Mouse (Mus musculus) hindbrain, postnatal 0 days (tissue): ENCODE results near the gene Col24a1. TPM values are rescaled to one million over a fixed set of nuclear protein-coding genes. Genes with fewer than 3 reads are reported as not detected.

Experiments
- ATAC-seq: fragments of 200-750 bp; cut with Nextera tagmentation; 2 replicates; pipeline ENCODE4 v1.8.0; 2017; ENCODE audit warnings: mild to moderate bottlenecking, moderate TSS enrichment, moderate library complexity
- DNase-seq: peaks from one replicate; pipeline ENCODE4 v3.0.0-alpha.2; 2015; ENCODE audit warnings: low spot score
- H3K27ac ChIP-seq: fragments of 300-500 bp; sonication (generic); 2 replicates; pipeline ENCODE4 v1.5.1; 2014; ENCODE audit warnings: mild to moderate bottlenecking
- H3K27me3 ChIP-seq: fragments of 300-500 bp; sonication (generic); 2 replicates; pipeline ENCODE4 v1.6.1; 2014; ENCODE audit warnings: low read length, mixed read lengths; ENCODE audit not compliant: insufficient read depth
- H3K36me3 ChIP-seq: fragments of 300-500 bp; sonication (generic); 2 replicates; pipeline ENCODE4 v1.6.1; 2014; ENCODE audit warnings: low read length, mixed read lengths; ENCODE audit not compliant: insufficient read depth
- H3K4me1 ChIP-seq: fragments of 300-500 bp; sonication (generic); 2 replicates; pipeline ENCODE4 v1.6.1; 2014; ENCODE audit warnings: antibody characterized with exemption, low read length, mixed read lengths; ENCODE audit not compliant: insufficient read depth
- H3K4me2 ChIP-seq: fragments of 300-500 bp; sonication (generic); 2 replicates; pipeline ENCODE4 v1.6.1; 2014; ENCODE audit warnings: low read depth, mild to moderate bottlenecking, low read length, moderate library complexity, mixed read lengths
- H3K4me3 ChIP-seq: fragments of 300-500 bp; sonication (generic); 2 replicates; pipeline ENCODE4 v1.5.1; 2014; ENCODE audit warnings: low read length
- H3K9ac ChIP-seq: fragments of 300-500 bp; sonication (generic); replicated peaks from 2 replicates; pipeline ENCODE4 v1.6.1; 2014; ENCODE audit warnings: mild to moderate bottlenecking, low read length, moderate library complexity, mixed read lengths
- H3K9me3 ChIP-seq: fragments of 300-500 bp; sonication (generic); 2 replicates; pipeline ENCODE4 v1.6.1; 2016; ENCODE audit warnings: low read length, mixed read lengths
- CTCF ChIP-seq: IDR thresholded peaks from 2 replicates; pipeline ENCODE4 v1.5.1; 2016; ENCODE audit warnings: antibody characterized with exemption, control low read depth, low read depth
- WGBS: fragments of 180-500 bp; shearing (Covaris S2); extraction: QIAGEN DNeasy Blood & Tissue Kit; methylation state at CpG from one replicate; pipeline ENCODE4 v1.1.7; 2014; 5-methylcytosine and 5-hydroxymethylcytosine counted together
- polyA plus RNA-seq: library from polyadenylated mRNA; unstranded; fragments of >200 nt; fragmentation: Nextera tagmentation; extraction: Ambion mirVana; gene quantifications from 2 replicates; pipeline ENCODE4 v1.2.1, GENCODE M21; 2015
- total RNA-seq: library from RNA; depleted of rRNA; stranded (reverse); fragments of >200 nt; gene quantifications from 2 replicates; pipeline ENCODE4 v1.2.3, GENCODE M21; 2014

Col24a1 gene
- total and polyA plus RNA-seq, 2 experiments from 2014 or later = 1.0 to 1.4 TPM

GRCm38 (mm10) chr3:145504830-145505229, 212.6 kb downstream of the Col24a1 start:
- Histone ChIP-seq H3K27me3 (no peaks in the 10 kb centered on the region), H3K9me3 (no peaks in the 10 kb centered on the region), H3K4me1 (no peaks in the 10 kb centered on the region), H3K4me3 (no peak overlapping the region), H3K4me2 (no peak overlapping the region), H3K27ac (no peak overlapping the region), H3K36me3 (no peaks in the 10 kb centered on the region), H3K9ac (no peak overlapping the region)
- 80% methylated on average over 2 of the region's 2 CpGs for WGBS
- ATAC-seq (no peak), DNase-seq (no peak)
- no peak for TF ChIP-seq CTCF

- H3K27ac ChIP-seq = no peak overlapping the region
- no peaks in the 10 kb centered on the region for H3K4me1 ChIP-seq
- no peaks in the 10 kb centered on the region for H3K9me3 ChIP-seq
- H3K9ac ChIP-seq = no peak overlapping the region
- no peak overlapping the region for H3K4me2 ChIP-seq
- WGBS = 69% methylated on average over 7 of the region's 7 CpGs
- ATAC-seq (no peak), DNase-seq (no peak)
- H3K4me3 ChIP-seq = no peak overlapping the region
- H3K36me3 ChIP-seq = no peaks in the 10 kb centered on the region
- no peak for TF ChIP-seq CTCF
- H3K27me3 ChIP-seq = no peaks in the 10 kb centered on the region
Observed at GRCm38 (mm10) chr3:145508550-145508949, 216.3 kb downstream of the Col24a1 start.

- H3K36me3 ChIP-seq = no peaks in the 10 kb centered on the region
- no peak overlapping the region for H3K9ac ChIP-seq
- H3K9me3 ChIP-seq = no peaks in the 10 kb centered on the region
- DNase-seq (no peak), ATAC-seq (no peak)
- no peak overlapping the region for H3K4me2 ChIP-seq
- H3K4me3 ChIP-seq = no peak overlapping the region
- no peak for TF ChIP-seq CTCF
- 82% methylated on average over 5 of the region's 5 CpGs for WGBS
- no peak overlapping the region for H3K27ac ChIP-seq
- no peaks in the 10 kb centered on the region for H3K27me3 ChIP-seq
- no peaks in the 10 kb centered on the region for H3K4me1 ChIP-seq
Observed at GRCm38 (mm10) chr3:145514197-145514596, 221.9 kb downstream of the Col24a1 start.

- Histone ChIP-seq H3K27ac (no peak overlapping the region), H3K27me3 (no peaks in the 10 kb centered on the region), H3K36me3 (no peaks in the 10 kb centered on the region), H3K4me2 (no peak overlapping the region), H3K4me3 (no peak overlapping the region), H3K4me1 (no peaks in the 10 kb centered on the region), H3K9me3 (no peaks in the 10 kb centered on the region), H3K9ac (no peak overlapping the region)
- ATAC-seq = no peak
- no peak for TF ChIP-seq CTCF
- DNase-seq = no peak
- WGBS = 73% methylated on average over 7 of the region's 7 CpGs
Observed at GRCm38 (mm10) chr3:145521528-145522080, 229.3 kb downstream of the Col24a1 start.

GRCm38 (mm10) chr3:145522311-145522710, 230.0 kb downstream of the Col24a1 start:
- Histone ChIP-seq H3K9ac (no peak overlapping the region), H3K36me3 (no peaks in the 10 kb centered on the region), H3K4me2 (no peak overlapping the region), H3K27ac (no peak overlapping the region), H3K4me3 (no peak overlapping the region), H3K4me1 (no peaks in the 10 kb centered on the region), H3K9me3 (no peaks in the 10 kb centered on the region), H3K27me3 (no peaks in the 10 kb centered on the region)
- ATAC-seq (no peak), DNase-seq (no peak)
- no peak for TF ChIP-seq CTCF
- WGBS = 86% methylated on average over 2 of the region's 2 CpGs

- Histone ChIP-seq H3K27me3 (no peaks in the 10 kb centered on the region), H3K4me3 (no peak overlapping the region), H3K36me3 (no peaks in the 10 kb centered on the region), H3K4me1 (no peaks in the 10 kb centered on the region), H3K4me2 (no peak overlapping the region), H3K9ac (no peak overlapping the region), H3K27ac (no peak overlapping the region), H3K9me3 (no peaks in the 10 kb centered on the region)
- no peak for ATAC-seq
- 86% methylated on average over 4 of the region's 4 CpGs for WGBS
- no peak for DNase-seq
- no peak for TF ChIP-seq CTCF
Observed at GRCm38 (mm10) chr3:145525266-145525665, 233.0 kb downstream of the Col24a1 start.

GRCm38 (mm10) chr3:145537870-145538269, 245.6 kb downstream of the Col24a1 start:
- H3K9ac ChIP-seq = no peak overlapping the region
- no peaks in the 10 kb centered on the region for H3K27me3 ChIP-seq
- no peaks in the 10 kb centered on the region for H3K9me3 ChIP-seq
- H3K36me3 ChIP-seq = no peaks in the 10 kb centered on the region
- no peak for TF ChIP-seq CTCF
- no peak overlapping the region for H3K4me3 ChIP-seq
- DNase-seq (no peak), ATAC-seq (no peak)
- no peak overlapping the region for H3K4me2 ChIP-seq
- no peak overlapping the region for H3K27ac ChIP-seq
- 93% methylated on average over 1 of the region's 1 CpGs for WGBS
- H3K4me1 ChIP-seq = no peaks in the 10 kb centered on the region
